Mouse (Mus musculus): Measurements from ENCODE around the gene Gm37240.

Gm37240 gene

GRCm38 (mm10) chr3:85048569-85048968 is 838.7 kb downstream of the Gm37240 start:
- no peak for DNase-seq (ENCODE audit: low spot score in 2 of 2)

- DNase-seq (ENCODE audit: low spot score in 2 of 2) = no peak
Measured at GRCm38 (mm10) chr3:85043679-85044218, 843.6 kb downstream of the Gm37240 start.

- DNase-seq (ENCODE audit: low spot score in 2 of 2) = no peak
Measured at GRCm38 (mm10) chr3:85042126-85042525, 845.2 kb downstream of the Gm37240 start.

- DNase-seq (ENCODE audit: low spot score in 2 of 2) = no peak
Measured at GRCm38 (mm10) chr3:85029141-85029540, 858.2 kb downstream of the Gm37240 start.

- no peak for DNase-seq (ENCODE audit: low spot score in 2 of 2)
Measured at GRCm38 (mm10) chr3:85024817-85025705, 862.3 kb downstream of the Gm37240 start.

GRCm38 (mm10) chr3:85024237-85024636 is 863.1 kb downstream of the Gm37240 start:
- no peak for DNase-seq (ENCODE audit: low spot score in 2 of 2)

GRCm38 (mm10) chr3:85022800-85023199 is 864.5 kb downstream of the Gm37240 start:
- DNase-seq (ENCODE audit: low spot score in 2 of 2) = no peak

GRCm38 (mm10) chr3:85021816-85022215 is 865.5 kb downstream of the Gm37240 start:
- no peak for DNase-seq (ENCODE audit: low spot score in 2 of 2)

- DNase-seq (ENCODE audit: low spot score in 2 of 2) = no peak
Measured at GRCm38 (mm10) chr3:85020137-85020536, 867.2 kb downstream of the Gm37240 start.

- no peak for DNase-seq (ENCODE audit: low spot score in 2 of 2)
Measured at GRCm38 (mm10) chr3:85015667-85016066, 871.7 kb downstream of the Gm37240 start.

- no peak for DNase-seq (ENCODE audit: low spot score in 2 of 2)
Measured at GRCm38 (mm10) chr3:85012889-85013288, 874.4 kb downstream of the Gm37240 start.

GRCm38 (mm10) chr3:85005257-85005656 is 882.1 kb downstream of the Gm37240 start:
- DNase-seq (ENCODE audit: low spot score in 2 of 2) = no peak

GRCm38 (mm10) chr3:84988880-84989279 is 898.4 kb downstream of the Gm37240 start:
- DNase-seq (ENCODE audit: low spot score in 2 of 2) = no peak

- no peak for DNase-seq (ENCODE audit: low spot score in 2 of 2)
Measured at GRCm38 (mm10) chr3:84985121-84985625, 902.1 kb downstream of the Gm37240 start.

GRCm38 (mm10) chr3:84982688-84983087 is 904.6 kb downstream of the Gm37240 start:
- no peak for DNase-seq (ENCODE audit: low spot score in 2 of 2)

- no peak for DNase-seq (ENCODE audit: low spot score in 2 of 2)
Measured at GRCm38 (mm10) chr3:84980158-84980557, 907.2 kb downstream of the Gm37240 start.

GRCm38 (mm10) chr3:84978676-84979075 is 908.6 kb downstream of the Gm37240 start:
- DNase-seq (ENCODE audit: low spot score in 2 of 2) = no peak

- DNase-seq (ENCODE audit: low spot score in 2 of 2) = peak in 1 of 2 experiments; percentile 4
Measured at GRCm38 (mm10) chr3:84974193-84974592, 913.1 kb downstream of the Gm37240 start.

GRCm38 (mm10) chr3:84972881-84973280 is 914.4 kb downstream of the Gm37240 start:
- DNase-seq (ENCODE audit: low spot score in 2 of 2) = no peak

- DNase-seq (ENCODE audit: low spot score in 2 of 2) = no peak
Measured at GRCm38 (mm10) chr3:84971561-84971960, 915.8 kb downstream of the Gm37240 start.

- no peak for DNase-seq (ENCODE audit: low spot score in 2 of 2)
Measured at GRCm38 (mm10) chr3:84967364-84967763, 920.0 kb downstream of the Gm37240 start.

- DNase-seq (ENCODE audit: low spot score in 2 of 2) = no peak
Measured at GRCm38 (mm10) chr3:84965156-84965555, 922.2 kb downstream of the Gm37240 start.

- no peak for DNase-seq (ENCODE audit: low spot score in 2 of 2)
Measured at GRCm38 (mm10) chr3:84955857-84956256, 931.5 kb downstream of the Gm37240 start.

All from spleen, postnatal 4 days (tissue).